Mouse (Mus musculus) G1E (cell line): ENCODE results near the gene Ggact. TPM values are rescaled to one million over a fixed set of nuclear protein-coding genes. Genes with fewer than 3 reads are reported as not detected.

Experiments
- ATAC-seq: 2 replicates; pipeline ENCODE4 v1.8.0; 2016; ENCODE audit warnings: mild to moderate bottlenecking; ENCODE audit not compliant: insufficient number of reproducible peaks, poor library complexity, low FRiP score, severe bottlenecking; ENCODE audit errors: extremely low read depth
- DNase-seq: peaks from one replicate; pipeline ENCODE4 v3.0.0; 2012; ENCODE audit warnings: low spot score
- H3K27me3 ChIP-seq: 2 replicates; pipeline ENCODE4 v1.6.1; 2012; ENCODE audit warnings: mild to moderate bottlenecking, low read length, inconsistent platforms; ENCODE audit not compliant: insufficient read depth
- H3K36me3 ChIP-seq: replicated peaks from 2 replicates; pipeline ENCODE3; 2012; ENCODE audit warnings: mild to moderate bottlenecking, inconsistent platforms
- H3K4me1 ChIP-seq: 2 replicates; pipeline ENCODE4 v1.6.1; 2012; ENCODE audit warnings: low read depth, low read length, inconsistent platforms, mixed read lengths; ENCODE audit not compliant: insufficient read depth
- H3K4me3 ChIP-seq: 2 replicates; pipeline ENCODE4 v1.5.1; 2012; ENCODE audit warnings: low read depth, mild to moderate bottlenecking, inconsistent platforms, low read length, moderate library complexity, mixed read lengths
- H3K9me3 ChIP-seq: replicated peaks from 2 replicates; pipeline ENCODE4 v1.6.1; 2012; ENCODE audit warnings: inconsistent platforms
- CTCF ChIP-seq: IDR thresholded peaks from 2 replicates; pipeline ENCODE4 v1.5.1; 2012; ENCODE audit warnings: low read depth, low read length, inconsistent platforms, mixed read lengths
- GATA1 ChIP-seq: IDR thresholded peaks from 2 replicates; pipeline ENCODE4 v1.6.1; 2012; ENCODE audit warnings: borderline replicate concordance, low read length, inconsistent platforms, mixed read lengths
- GATA2 ChIP-seq: IDR thresholded peaks from 2 replicates; pipeline ENCODE4 v1.6.1; 2012; ENCODE audit warnings: low read depth, low read length, inconsistent platforms, borderline replicate concordance
- POLR2AphosphoS5 ChIP-seq: IDR thresholded peaks from 2 replicates; pipeline ENCODE4 v1.6.1; 2012; ENCODE audit warnings: low read depth, low read length, inconsistent platforms; ENCODE audit not compliant: insufficient replicate concordance
- TAL1 ChIP-seq: conservative IDR thresholded peaks from 2 replicates; pipeline ENCODE4 v1.6.1; 2012; ENCODE audit warnings: low read depth, low read length, inconsistent platforms, mixed read lengths
- polyA plus RNA-seq: library from polyadenylated mRNA; stranded (reverse); fragments of >175 nt; gene quantifications from 2 replicates; pipeline ENCODE4 v1.2.3, GENCODE M21; 2012
- total RNA-seq, 2 experiments: library from RNA; stranded (forward) in 1 of 2; stranded (reverse) in 1 of 2; fragments of 200-1000 nt in 1 of 2; fragments of >200 nt in 1 of 2; fragmentation: Nextera tagmentation in 1 of 2; gene quantifications; 2 replicates each; pipeline ENCODE4 v1.2.3; 2014 to 2017

Gene Ggact
- total and polyA plus RNA-seq, 3 experiments, result 26.5 to 80.0 (median 74.6) TPM

DNA sequence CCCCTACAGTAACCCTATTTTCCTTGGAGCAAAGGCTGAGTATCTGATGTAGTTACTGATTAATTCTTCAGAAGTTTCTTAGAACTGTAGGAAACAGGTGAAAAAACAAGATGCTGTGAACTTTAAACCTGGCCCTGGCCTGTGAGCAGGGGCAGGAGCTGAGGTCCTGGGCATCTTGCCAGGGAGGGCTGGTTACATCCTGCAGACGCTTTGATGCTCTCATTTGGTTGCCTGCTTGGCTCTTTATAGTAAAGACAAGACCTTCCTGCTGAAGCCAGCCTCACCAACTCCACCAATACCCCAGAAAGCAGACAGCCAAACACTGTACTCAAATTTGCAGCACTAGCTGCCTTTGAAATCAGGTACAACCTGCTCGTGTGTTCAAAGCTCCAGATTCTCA, 11.4 kb downstream of the Ggact start:
- H3K9me3 ChIP-seq, result no peaks in the 10 kb centered on the region
- peaks cover 68% of the 10 kb centered on the region for H3K36me3 ChIP-seq
- H3K4me3 ChIP-seq, result no peak overlapping the region
- DNase-seq (no peak), ATAC-seq (no peak)
- TF ChIP-seq GATA1 (no peak), GATA2 (no peak), POLR2AphosphoS5 (no peak), CTCF (no peak), TAL1 (no peak)
- no peaks in the 10 kb centered on the region for H3K27me3 ChIP-seq
- H3K4me1 ChIP-seq, result peaks cover 5% of the 10 kb centered on the region; the same call in 1 of the 2 replicates

DNA sequence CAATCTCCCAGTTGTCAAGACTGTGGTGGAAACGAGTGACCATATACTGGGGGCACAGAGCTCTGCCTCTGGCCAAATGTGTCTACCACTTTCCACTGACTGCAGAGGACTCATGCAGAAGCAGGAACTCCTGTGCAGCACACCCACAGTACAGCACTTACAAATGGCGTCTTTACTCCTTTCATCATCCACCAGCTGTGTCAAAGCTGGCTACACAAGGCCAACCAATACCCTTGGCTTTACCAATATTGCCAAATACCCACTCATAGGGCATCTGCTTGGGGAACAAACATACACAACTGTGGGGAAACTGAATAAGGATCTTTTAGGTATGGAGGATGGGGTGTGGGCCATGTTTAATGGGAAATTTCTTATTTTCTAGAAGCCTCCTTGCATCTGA, 11.8 kb downstream of the Ggact start:
- no peak for ATAC-seq

DNA sequence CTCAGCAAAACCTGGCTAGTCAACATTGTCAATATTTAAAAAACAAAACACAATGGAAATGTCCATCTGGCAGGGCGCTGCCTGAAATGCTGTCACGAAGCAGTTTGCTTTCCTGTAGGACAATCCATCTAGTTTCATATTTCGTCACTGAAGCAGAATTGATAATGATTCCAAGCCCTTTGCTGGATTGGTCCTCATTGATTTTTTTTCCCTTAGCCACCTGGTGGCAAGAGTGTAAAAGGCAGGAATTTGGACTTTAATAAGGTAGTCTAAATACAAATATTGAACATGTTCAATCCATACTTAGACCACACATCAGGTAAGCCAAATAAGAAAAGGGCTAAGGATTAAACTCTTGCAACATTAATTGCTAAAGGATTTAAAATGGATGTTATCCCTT, 12.4 kb downstream of the Ggact start:
- Histone ChIP-seq H3K36me3 (peaks cover 73% of the 10 kb centered on the region), H3K27me3 (no peaks in the 10 kb centered on the region), H3K4me3 (no peak overlapping the region), H3K9me3 (no peaks in the 10 kb centered on the region), H3K4me1 (peaks cover 5% of the 10 kb centered on the region; the same call in 1 of the 2 replicates)
- DNase-seq, result no peak
- TF ChIP-seq GATA2 (no peak), CTCF (no peak), TAL1 (no peak), POLR2AphosphoS5 (no peak), GATA1 (no peak)
- no peak; the same call in 1 of the 2 replicates for ATAC-seq

More for the DNA sequence above, 11.8 kb downstream of the Ggact start:
- H3K9me3 ChIP-seq, result no peaks in the 10 kb centered on the region
- H3K4me3 ChIP-seq, result no peak overlapping the region
- TF ChIP-seq CTCF, result no peak
- no peak for TF ChIP-seq GATA2
- H3K4me1 ChIP-seq, result peaks cover 5% of the 10 kb centered on the region; the same call in 1 of the 2 replicates
- DNase-seq, result no peak
- H3K36me3 ChIP-seq, result peaks cover 72% of the 10 kb centered on the region
- no peaks in the 10 kb centered on the region for H3K27me3 ChIP-seq

DNA sequence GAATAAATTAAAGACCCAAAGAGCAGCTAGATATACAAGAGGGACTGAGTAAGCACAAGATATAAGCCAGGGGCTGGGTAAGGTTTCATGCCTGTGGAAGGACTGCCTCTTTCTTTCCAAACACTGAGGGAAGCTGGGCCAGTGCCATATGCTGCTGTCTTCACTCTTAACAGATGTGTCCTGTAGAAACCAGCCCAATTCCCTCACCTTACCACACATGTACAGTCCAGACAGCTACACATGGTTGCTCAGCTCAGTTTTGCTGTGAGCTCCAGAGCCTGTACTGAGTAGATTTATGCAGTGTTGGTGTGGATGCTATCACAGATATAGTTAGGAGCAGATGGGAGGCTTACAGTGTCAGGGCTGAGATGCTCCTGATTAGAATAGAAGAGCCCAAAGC, 12.9 kb downstream of the Ggact start:
- Histone ChIP-seq H3K27me3 (no peaks in the 10 kb centered on the region), H3K4me1 (peaks cover 5% of the 10 kb centered on the region; the same call in 1 of the 2 replicates), H3K36me3 (peaks cover 72% of the 10 kb centered on the region), H3K4me3 (no peak overlapping the region), H3K9me3 (no peaks in the 10 kb centered on the region)
- no peak for TF ChIP-seq GATA1
- TF ChIP-seq TAL1, result no peak
- no peak for TF ChIP-seq GATA2
- TF ChIP-seq POLR2AphosphoS5, result no peak
- TF ChIP-seq CTCF, result no peak
- ATAC-seq (no peak), DNase-seq (no peak)

DNA sequence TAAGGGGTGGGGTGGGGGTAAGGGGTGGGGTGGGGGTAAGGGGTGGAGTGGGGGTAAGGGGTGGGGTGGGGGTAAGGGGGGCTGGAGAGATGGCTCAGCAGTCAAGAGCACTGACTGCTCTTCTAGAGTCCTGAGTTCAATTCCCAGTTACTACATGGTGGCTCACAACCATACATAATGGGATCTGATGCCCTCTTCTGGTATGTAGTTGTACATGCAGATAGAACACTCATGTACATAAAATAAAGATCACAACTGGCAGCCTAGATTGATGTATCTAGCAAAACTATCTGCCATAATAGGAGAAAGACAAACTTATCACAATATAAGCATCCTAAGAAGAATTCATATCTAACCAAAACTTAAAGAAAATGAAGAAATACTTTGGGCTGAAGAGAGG, 15.0 kb downstream of the Ggact start:
- Histone ChIP-seq H3K4me1 (peaks cover 5% of the 10 kb centered on the region; the same call in 1 of the 2 replicates), H3K4me3 (no peak overlapping the region), H3K36me3 (peaks cover 71% of the 10 kb centered on the region), H3K9me3 (no peaks in the 10 kb centered on the region), H3K27me3 (no peaks in the 10 kb centered on the region)
- no peak for ATAC-seq
- no peak for DNase-seq
- no peak for TF ChIP-seq CTCF
- no peak for TF ChIP-seq GATA1
- no peak for TF ChIP-seq POLR2AphosphoS5
- no peak for TF ChIP-seq TAL1
- no peak for TF ChIP-seq GATA2

DNA sequence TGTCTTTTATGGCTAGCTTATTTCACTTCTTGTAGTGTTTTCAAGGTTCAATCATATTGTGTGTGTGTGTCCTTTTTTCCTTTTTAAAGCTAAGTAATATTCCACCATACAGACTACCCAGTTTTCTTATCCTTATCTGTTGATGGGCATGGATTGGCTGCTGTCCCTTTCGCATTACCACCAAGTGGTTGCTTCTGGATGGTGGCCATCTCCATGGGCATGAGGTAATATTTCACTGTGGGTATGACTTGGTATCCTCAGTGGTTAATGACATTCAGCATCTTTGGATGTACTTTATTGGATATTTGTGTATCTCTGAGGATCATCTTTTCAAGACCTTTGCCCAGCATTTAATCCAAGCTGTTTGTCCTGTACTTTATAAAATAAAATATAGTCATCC, 17.5 kb downstream of the Ggact start:
- Histone ChIP-seq H3K27me3 (no peaks in the 10 kb centered on the region), H3K4me1 (no peaks in the 10 kb centered on the region), H3K4me3 (no peak overlapping the region), H3K9me3 (no peaks in the 10 kb centered on the region), H3K36me3 (peaks cover 74% of the 10 kb centered on the region)
- no peak for ATAC-seq
- TF ChIP-seq POLR2AphosphoS5 (no peak), CTCF (no peak), GATA1 (no peak), GATA2 (no peak), TAL1 (no peak)
- no peak for DNase-seq

DNA sequence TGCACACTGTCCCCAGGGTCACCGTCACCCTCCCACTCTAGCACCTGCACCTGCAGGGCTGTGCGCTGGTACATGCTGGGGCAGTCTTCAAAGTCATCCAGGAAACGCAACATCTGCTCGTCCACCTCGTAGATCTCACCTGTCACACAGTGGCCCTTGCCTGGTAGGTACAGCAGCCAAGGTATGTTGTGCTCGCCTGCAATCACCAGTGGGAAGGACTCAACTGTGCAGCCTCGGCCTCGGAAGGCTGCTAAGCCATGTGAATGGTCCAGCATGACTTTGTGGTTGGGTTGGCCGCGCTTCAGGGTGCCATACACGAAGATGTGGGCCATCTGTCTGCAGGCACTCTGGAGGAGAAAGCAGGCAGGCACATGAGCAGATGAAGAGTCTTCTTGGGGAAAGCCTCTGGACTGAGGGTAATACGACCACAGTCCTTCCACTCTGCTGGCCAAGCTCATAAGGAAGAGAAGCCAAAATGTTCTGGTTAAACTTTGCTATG, 22.0 kb downstream of the Ggact start:
- H3K27me3 ChIP-seq, result no peaks in the 10 kb centered on the region
- H3K4me1 ChIP-seq, result no peaks in the 10 kb centered on the region
- TF ChIP-seq GATA1 (no peak), TAL1 (no peak), CTCF (no peak), POLR2AphosphoS5 (no peak), GATA2 (no peak)
- ATAC-seq, result no peak
- H3K9me3 ChIP-seq, result no peaks in the 10 kb centered on the region
- DNase-seq, result no peak
- no peak overlapping the region for H3K4me3 ChIP-seq
- peaks cover 93% of the 10 kb centered on the region for H3K36me3 ChIP-seq
